Mouse (Mus musculus) embryo, embryonic 11 days (tissue): ENCODE data around the gene 9130409I23Rik.
"Not testable (repeated sequence)": the region's sequence is repeated elsewhere in the genome, so short reads cannot be mapped to it uniquely, and the experiment has no call there.

Experiments
- DNase-seq: peaks from one replicate; pipeline ENCODE4 v3.0.0-alpha.2; 2015

9130409I23Rik gene

DNA sequence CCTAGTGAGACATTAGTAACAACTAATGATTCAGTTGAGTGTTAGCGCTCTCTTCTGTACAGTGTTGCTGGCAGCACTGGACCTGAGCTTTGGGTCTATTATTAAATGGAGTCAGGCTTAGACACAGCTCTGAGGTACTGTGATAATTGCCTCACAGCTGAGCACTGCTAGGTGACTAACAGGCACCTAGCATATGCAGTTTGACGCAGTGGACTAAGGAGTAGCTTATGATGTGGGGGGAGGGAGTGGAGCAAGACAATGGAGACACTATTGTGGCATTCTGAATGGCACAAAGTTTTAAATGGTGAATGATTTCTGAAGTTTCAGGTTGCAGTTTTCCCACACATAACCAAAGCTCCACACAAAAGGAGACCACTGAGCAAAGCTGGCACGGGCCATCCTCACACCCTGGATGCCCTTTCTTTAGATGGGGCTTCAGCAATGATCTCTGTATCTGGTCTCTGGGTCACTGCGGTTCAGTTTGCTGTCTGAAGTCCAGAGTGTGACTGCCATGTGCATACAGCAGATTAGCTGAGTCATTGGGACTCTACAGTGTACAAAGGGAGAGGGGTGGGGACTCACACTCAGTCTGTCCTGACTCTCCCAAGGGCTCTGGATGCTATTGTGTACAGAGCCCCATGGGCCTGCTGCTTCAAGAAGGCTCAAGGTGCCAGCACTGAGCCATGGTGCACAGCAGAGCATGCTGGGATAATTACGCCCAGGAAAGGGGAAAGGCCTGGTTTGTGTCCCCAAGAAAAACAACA, 15.8 kb upstream of the 9130409I23Rik start:
- not testable (repeated sequence) for DNase-seq

GRCm38 (mm10) chr1:181037623-181038022, 13.4 kb upstream of the 9130409I23Rik start:
- DNase-seq, result no peak

GRCm38 (mm10) chr1:181039652-181040051, 11.4 kb upstream of the 9130409I23Rik start:
- DNase-seq, result peak; percentile 70

DNA sequence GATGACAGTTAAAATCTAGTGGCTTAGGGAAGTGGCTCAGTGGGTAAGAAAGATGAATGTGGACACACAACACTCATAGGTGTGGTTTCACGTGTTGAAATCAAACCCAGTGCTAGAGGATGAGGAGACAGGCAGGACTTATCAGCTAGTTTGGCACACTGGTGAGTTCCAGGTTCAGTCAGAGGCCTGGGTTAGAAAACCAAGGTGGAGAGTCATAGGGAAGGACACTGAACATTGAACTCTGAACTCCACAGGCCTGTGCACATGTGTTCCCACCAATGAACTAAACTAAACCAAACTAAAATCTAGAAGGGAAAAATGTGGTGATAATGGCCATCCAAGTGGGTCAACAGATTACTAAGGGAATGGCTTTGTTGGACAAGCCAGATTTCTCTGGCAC, 3.5 kb upstream of the 9130409I23Rik start:
- DNase-seq, result no peak

- peak; percentile 10 for DNase-seq
Observed at GRCm38 (mm10) chr1:181049328-181049842, 1.7 kb upstream of the 9130409I23Rik start.

GRCm38 (mm10) chr1:181052898-181053297, 1.9 kb downstream of the 9130409I23Rik start:
- no peak for DNase-seq

- peak; percentile 17 for DNase-seq
Observed at GRCm38 (mm10) chr1:181061784-181062485, 10.9 kb downstream of the 9130409I23Rik start.

- no peak for DNase-seq
Observed at GRCm38 (mm10) chr1:181063991-181064390, 13.0 kb downstream of the 9130409I23Rik start.

GRCm38 (mm10) chr1:181064648-181065047, 13.6 kb downstream of the 9130409I23Rik start:
- DNase-seq, result no peak

- DNase-seq, result no peak
Observed at GRCm38 (mm10) chr1:181068344-181068743, 17.3 kb downstream of the 9130409I23Rik start.

DNA sequence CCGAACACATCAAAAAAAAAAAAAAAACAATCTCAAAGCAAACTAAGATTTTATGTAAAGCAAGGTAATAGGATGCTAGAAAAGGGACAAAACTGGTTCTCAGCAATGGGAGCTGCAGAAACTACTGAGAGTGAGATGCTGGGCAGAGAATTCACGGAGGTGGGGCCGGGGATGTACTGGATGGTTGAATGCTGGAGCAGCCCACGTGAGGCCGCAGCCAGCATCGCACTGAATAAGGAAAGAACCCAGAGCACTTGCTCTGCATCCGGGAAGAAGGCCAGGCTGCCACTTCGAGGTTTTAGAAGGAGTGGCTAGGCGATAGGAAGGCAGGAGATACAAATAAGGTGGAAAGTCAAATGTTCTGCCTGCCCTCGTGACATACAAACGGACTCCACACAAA, 18.6 kb downstream of the 9130409I23Rik start:
- no peak for DNase-seq

- no peak for DNase-seq
Observed at GRCm38 (mm10) chr1:181073075-181073474, 22.0 kb downstream of the 9130409I23Rik start.

DNA sequence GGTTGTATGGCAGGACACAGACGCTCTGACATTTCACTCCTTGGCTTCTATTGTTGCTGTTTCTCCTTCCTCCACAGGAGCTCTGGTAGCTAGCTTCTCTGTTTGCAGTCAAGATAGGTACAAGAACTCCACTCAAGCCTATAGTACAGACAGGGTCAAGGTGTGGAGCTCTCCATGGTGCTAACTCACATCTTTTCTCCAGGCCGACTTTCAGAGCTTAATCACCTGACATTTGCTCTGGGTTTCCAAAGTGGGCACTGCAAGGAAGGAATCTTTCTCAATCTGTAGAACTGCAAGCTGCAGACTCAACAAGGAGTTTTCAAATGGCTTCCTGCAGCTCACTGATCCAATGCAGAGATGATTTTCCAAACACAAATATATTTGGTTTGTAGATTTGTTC, 33.0 kb downstream of the 9130409I23Rik start:
- peak; percentile 45 for DNase-seq

DNA sequence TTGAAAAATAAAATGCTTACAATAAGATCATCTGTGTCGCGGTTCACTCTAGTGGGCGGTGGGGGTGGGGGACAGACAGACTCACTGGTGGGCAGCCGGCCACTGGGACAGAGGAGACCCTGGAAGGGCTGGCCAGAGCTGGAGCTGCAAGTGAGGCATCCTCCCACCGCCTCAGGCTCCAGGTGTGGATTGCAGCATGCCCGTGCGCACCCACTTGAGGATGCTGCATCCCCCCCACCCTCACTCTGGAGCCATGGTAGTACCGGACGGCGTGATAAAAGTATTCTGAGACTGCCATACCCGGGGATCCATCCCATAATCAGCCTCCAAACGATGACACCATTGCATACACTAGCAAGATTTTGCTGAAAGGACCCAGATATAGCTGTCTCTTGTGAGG, 39.0 kb downstream of the 9130409I23Rik start:
- no peak for DNase-seq
